Mouse (Mus musculus): ENCODE results near the gene Rpl10a. TPM values are rescaled to one million over a fixed set of nuclear protein-coding genes. Genes with fewer than 3 reads are reported as not detected.

Rpl10a gene
- polyA plus RNA-seq (2015; fragmentation: Illumina TruSeq; extraction: RNeasy Lipid Tissue Mini Kit (QIAGEN cat#74804); ENCODE audit: low read depth, low replicate concordance) = 605 TPM

DNA sequence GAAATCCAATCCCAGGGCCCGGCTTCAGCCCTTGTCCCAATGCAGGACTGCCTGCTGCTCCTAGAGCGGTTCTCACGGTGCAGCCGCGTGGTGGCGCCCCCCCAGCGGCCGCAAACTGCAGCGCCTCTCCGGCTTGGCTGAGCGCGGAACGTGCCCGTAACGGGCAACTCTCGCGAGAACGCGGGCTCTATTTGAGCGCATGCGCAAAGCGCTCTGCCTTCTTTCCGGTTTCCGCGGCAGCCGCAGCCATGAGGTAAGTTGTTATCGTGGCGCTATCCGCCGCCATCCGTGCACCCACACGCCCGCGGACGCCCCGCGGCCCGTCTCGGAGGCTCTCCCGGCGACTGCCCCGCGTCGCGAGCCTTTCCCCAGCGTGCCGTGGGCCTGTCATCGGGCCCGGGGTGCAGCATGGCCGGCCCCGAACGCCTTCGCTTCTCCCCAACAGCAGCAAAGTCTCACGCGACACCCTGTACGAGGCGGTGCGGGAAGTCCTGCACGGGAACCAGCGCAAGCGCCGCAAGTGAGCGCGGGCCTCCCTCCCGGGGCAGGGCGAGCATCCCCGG is at the start of gene Rpl10a:
Rpl10a (plus strand) TSS at position 106 of the 563 bp plus-strand sequence.

DNA sequence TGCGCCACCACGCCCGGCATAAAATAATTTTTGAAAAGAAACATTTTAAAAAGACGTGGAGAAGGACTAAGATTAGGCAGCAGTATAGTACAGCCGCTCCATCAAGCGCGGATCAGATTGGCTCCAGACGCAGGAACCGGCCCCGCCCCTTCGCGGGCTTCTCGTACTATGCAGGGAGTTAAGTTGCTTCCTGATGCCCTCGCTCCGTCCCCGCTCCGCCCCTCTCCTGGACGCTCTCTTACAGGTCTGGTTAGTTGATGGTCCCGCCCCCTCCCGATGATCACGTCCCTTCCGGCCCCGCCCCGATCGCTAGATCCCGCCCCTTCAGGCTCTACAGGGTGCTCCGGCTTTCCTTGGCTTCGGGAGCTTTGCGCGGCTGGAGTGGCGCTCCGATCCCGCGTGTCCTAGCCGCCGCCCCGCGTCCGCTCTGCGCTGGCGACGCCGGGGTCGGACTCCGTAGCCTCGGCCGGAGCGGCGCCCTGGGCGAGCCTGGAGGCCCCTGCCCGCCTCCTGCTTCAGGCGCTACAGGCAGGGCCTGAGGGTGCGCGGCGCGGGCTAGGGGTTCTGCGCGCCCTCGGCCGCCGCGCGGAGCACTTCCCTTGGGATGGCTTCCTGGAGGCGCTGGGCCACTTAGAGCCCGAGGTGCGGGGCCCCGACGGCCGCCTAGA is 14.9 kb upstream of the Rpl10a start, which contains the start of gene Fance:
Fance (plus strand) TSS at position 308 of the 668 bp plus-strand sequence.

DNA sequence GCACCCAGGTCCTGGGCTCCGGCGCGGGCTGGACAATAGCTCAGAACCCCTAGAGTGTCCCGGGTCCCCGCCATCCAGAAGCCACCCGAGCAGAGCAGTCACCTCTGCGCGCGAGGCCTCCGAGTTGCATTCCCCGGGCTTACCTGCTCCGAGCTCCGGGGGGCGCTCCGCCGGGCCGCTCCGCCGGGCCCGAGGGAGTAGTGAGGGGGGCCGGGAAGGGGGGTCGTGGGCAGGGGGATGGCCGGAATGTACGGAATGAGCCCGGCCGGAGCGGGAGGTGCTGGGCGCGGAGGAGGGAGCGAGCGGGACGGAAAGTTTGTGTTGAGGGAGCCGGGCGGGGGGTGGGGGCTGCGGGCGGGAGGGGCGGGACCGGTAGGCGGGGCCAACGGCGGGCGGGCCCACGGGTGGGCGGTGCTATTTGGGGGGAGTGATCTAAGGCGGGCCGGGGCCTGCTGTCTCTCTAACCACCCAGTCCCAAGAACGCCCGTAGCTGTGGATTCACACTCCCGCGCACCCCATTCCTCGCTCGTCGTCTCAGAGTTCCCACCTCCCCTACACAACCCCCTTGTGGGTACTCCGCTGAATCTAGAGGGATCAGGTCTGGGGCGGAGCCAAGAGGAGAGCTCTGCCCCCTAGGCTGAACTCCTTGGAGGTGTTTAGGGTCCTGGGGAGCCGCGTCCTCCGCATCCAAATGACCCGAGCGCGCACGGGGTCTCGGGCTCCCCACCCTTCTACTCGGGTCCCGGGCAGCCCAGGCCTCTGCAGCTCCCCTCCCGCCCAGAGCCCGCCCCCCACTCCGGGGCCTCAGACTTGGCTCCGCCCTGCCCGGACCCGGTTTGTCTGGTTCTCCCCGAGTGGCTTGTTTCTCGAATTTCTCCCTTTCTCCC is 22.4 kb downstream of the Rpl10a start, which contains the start of gene Tead3:
Tead3 (minus strand) TSS at position 352 of the 887 bp plus-strand sequence.

DNA sequence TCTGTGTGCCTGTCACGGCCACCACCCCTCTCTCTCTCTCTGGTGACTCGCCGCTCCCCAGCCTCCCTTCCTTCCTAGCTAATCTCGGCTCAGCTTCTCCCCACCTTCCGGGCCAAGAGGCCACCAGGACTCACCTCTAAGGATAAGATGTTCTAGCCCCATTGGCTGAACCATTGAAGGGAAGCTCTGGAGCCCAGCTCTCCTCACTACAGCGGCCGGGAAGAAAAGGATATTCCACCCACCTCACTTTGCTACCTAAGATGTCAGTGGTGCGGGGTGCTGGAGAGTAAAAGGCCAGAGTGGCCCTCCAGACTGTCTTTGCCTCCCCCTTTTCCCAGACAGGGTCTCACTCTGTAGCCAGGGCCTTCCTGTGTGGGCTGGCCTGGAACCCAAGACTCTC is 36.9 kb downstream of the Rpl10a start, which contains the start of gene Tulp1:
Tulp1 (minus strand) TSS at position 101 of the 400 bp plus-strand sequence.

Other genes starting within 250 kb of the Rpl10a start
- gene Tcp11, start 247.8 kb upstream of the Rpl10a start, polyA plus RNA-seq (2015; fragmentation: Illumina TruSeq; extraction: RNeasy Lipid Tissue Mini Kit (QIAGEN cat#74804); ENCODE audit: low read depth, low replicate concordance) = 0.89 TPM
- gene Scube3, start 186.3 kb upstream of the Rpl10a start, polyA plus RNA-seq (2015; fragmentation: Illumina TruSeq; extraction: RNeasy Lipid Tissue Mini Kit (QIAGEN cat#74804); ENCODE audit: low read depth, low replicate concordance) = 2.9 TPM
- 92.9 TPM for gene Zfp523, start 151.3 kb upstream of the Rpl10a start, polyA plus RNA-seq (2015; fragmentation: Illumina TruSeq; extraction: RNeasy Lipid Tissue Mini Kit (QIAGEN cat#74804); ENCODE audit: low read depth, low replicate concordance)
- gene Def6, start 120.7 kb upstream of the Rpl10a start, polyA plus RNA-seq (2015; fragmentation: Illumina TruSeq; extraction: RNeasy Lipid Tissue Mini Kit (QIAGEN cat#74804); ENCODE audit: low read depth, low replicate concordance) = 1.7 TPM
- gene Ppard, start 95.8 kb upstream of the Rpl10a start, polyA plus RNA-seq (2015; fragmentation: Illumina TruSeq; extraction: RNeasy Lipid Tissue Mini Kit (QIAGEN cat#74804); ENCODE audit: low read depth, low replicate concordance) = 15.0 TPM
- gene Fance, start 15.0 kb upstream of the Rpl10a start, polyA plus RNA-seq (2015; fragmentation: Illumina TruSeq; extraction: RNeasy Lipid Tissue Mini Kit (QIAGEN cat#74804); ENCODE audit: low read depth, low replicate concordance) = 21.7 TPM
- gene Tead3, start 22.3 kb downstream of the Rpl10a start, polyA plus RNA-seq (2015; fragmentation: Illumina TruSeq; extraction: RNeasy Lipid Tissue Mini Kit (QIAGEN cat#74804); ENCODE audit: low read depth, low replicate concordance) = 1.9 TPM
- gene Tulp1, start 36.8 kb downstream of the Rpl10a start, polyA plus RNA-seq (2015; fragmentation: Illumina TruSeq; extraction: RNeasy Lipid Tissue Mini Kit (QIAGEN cat#74804); ENCODE audit: low read depth, low replicate concordance) = not detected
- 18.4 TPM for gene Fkbp5, start 189.1 kb downstream of the Rpl10a start, polyA plus RNA-seq (2015; fragmentation: Illumina TruSeq; extraction: RNeasy Lipid Tissue Mini Kit (QIAGEN cat#74804); ENCODE audit: low read depth, low replicate concordance)
- not detected for gene Armc12, start 202.3 kb downstream of the Rpl10a start, polyA plus RNA-seq (2015; fragmentation: Illumina TruSeq; extraction: RNeasy Lipid Tissue Mini Kit (QIAGEN cat#74804); ENCODE audit: low read depth, low replicate concordance)
- gene Clpsl2, start 220.9 kb downstream of the Rpl10a start, polyA plus RNA-seq (2015; fragmentation: Illumina TruSeq; extraction: RNeasy Lipid Tissue Mini Kit (QIAGEN cat#74804); ENCODE audit: low read depth, low replicate concordance) = not detected
- gene Clps, start 232.3 kb downstream of the Rpl10a start, polyA plus RNA-seq (2015; fragmentation: Illumina TruSeq; extraction: RNeasy Lipid Tissue Mini Kit (QIAGEN cat#74804); ENCODE audit: low read depth, low replicate concordance) = not detected
- gene Lhfpl5, start 247.2 kb downstream of the Rpl10a start, polyA plus RNA-seq (2015; fragmentation: Illumina TruSeq; extraction: RNeasy Lipid Tissue Mini Kit (QIAGEN cat#74804); ENCODE audit: low read depth, low replicate concordance) = 5.4 TPM